Mouse (Mus musculus): Measurements from ENCODE around the gene Elavl4. TPM values are rescaled to one million over a fixed set of nuclear protein-coding genes. Genes with fewer than 3 reads are reported as not detected.

Gene Elavl4
- total and polyA plus RNA-seq, 3 experiments = 0.09 to 0.13 (median 0.12) TPM

GRCm38 (mm10) chr4:110323912-110324311, 27.8 kb downstream of the Elavl4 start:
- peak; percentile 45 for TF ChIP-seq CTCF (IDR thresholded peaks at IDR 0.05)
- no peak for TF ChIP-seq EP300 (IDR thresholded peaks at IDR 0.05; ENCODE audit: insufficient read depth, low read depth, low read length)
- no peaks in the 10 kb centered on the region for H3K27me3 ChIP-seq (ENCODE audit: control insufficient read depth, insufficient read depth, low read length)
- 37% methylated on average over 3 of the region's 3 CpGs for WGBS
- H3K27ac ChIP-seq = no peak overlapping the region
- H3K9ac ChIP-seq (ENCODE audit: low read depth, low read length) = no peak overlapping the region
- no peaks in the 10 kb centered on the region for H3K4me1 ChIP-seq (ENCODE audit: control insufficient read depth, insufficient read depth, low read length)
- intact Hi-C loops (cut with DNase I) = loop anchor here (10.0 kb wide), 1 partner anchor 171 kb away; no protein-coding TSS in a partner anchor
- H3K79me2 ChIP-seq (replicated peaks; ENCODE audit: control insufficient read depth, insufficient read depth, low read length) = no peaks in the 10 kb centered on the region
- no peak overlapping the region for H3K4me3 ChIP-seq
- H3K36me3 ChIP-seq (ENCODE audit: control insufficient read depth, insufficient read depth, low read length) = no peaks in the 10 kb centered on the region
- no peak for DNase-seq

- DNase-seq = no peak
- Histone ChIP-seq H3K27me3 (ENCODE audit: control insufficient read depth, insufficient read depth, low read length) (no peaks in the 10 kb centered on the region), H3K4me3 (no peak overlapping the region), H3K27ac (no peak overlapping the region), H3K36me3 (ENCODE audit: control insufficient read depth, insufficient read depth, low read length) (no peaks in the 10 kb centered on the region), H3K79me2 (replicated peaks; ENCODE audit: control insufficient read depth, insufficient read depth, low read length) (no peaks in the 10 kb centered on the region), H3K9ac (ENCODE audit: low read depth, low read length) (no peak overlapping the region), H3K4me1 (ENCODE audit: control insufficient read depth, insufficient read depth, low read length) (no peaks in the 10 kb centered on the region)
- WGBS = 20% methylated on average over 1 of the region's 1 CpGs
- intact Hi-C loops (cut with DNase I) = no loop called here
- no peak for TF ChIP-seq EP300 (IDR thresholded peaks at IDR 0.05; ENCODE audit: insufficient read depth, low read depth, low read length)
- TF ChIP-seq POLR2A (IDR thresholded peaks at IDR 0.05; ENCODE audit: insufficient read depth, low read depth, low read length) = no peak
- TF ChIP-seq CTCF (IDR thresholded peaks at IDR 0.05) = no peak
Measured at GRCm38 (mm10) chr4:110312126-110312525, 39.6 kb downstream of the Elavl4 start.

GRCm38 (mm10) chr4:110306972-110307371, 44.7 kb downstream of the Elavl4 start:
- Histone ChIP-seq H3K9ac (ENCODE audit: low read depth, low read length) (no peak overlapping the region), H3K36me3 (ENCODE audit: control insufficient read depth, insufficient read depth, low read length) (no peaks in the 10 kb centered on the region), H3K4me1 (ENCODE audit: control insufficient read depth, insufficient read depth, low read length) (no peaks in the 10 kb centered on the region), H3K4me3 (no peak overlapping the region), H3K79me2 (replicated peaks; ENCODE audit: control insufficient read depth, insufficient read depth, low read length) (no peaks in the 10 kb centered on the region), H3K27me3 (ENCODE audit: control insufficient read depth, insufficient read depth, low read length) (no peaks in the 10 kb centered on the region), H3K27ac (no peak overlapping the region)
- TF ChIP-seq EP300 (IDR thresholded peaks at IDR 0.05; ENCODE audit: insufficient read depth, low read depth, low read length) (no peak), CTCF (IDR thresholded peaks at IDR 0.05) (no peak), POLR2A (IDR thresholded peaks at IDR 0.05; ENCODE audit: insufficient read depth, low read depth, low read length) (no peak)
- intact Hi-C loops (cut with DNase I) = no loop called here
- 67% methylated on average over 5 of the region's 5 CpGs for WGBS
- no peak for DNase-seq

- Histone ChIP-seq H3K27me3 (ENCODE audit: control insufficient read depth, insufficient read depth, low read length) (no peaks in the 10 kb centered on the region), H3K4me1 (ENCODE audit: control insufficient read depth, insufficient read depth, low read length) (no peaks in the 10 kb centered on the region), H3K36me3 (ENCODE audit: control insufficient read depth, insufficient read depth, low read length) (no peaks in the 10 kb centered on the region), H3K9ac (ENCODE audit: low read depth, low read length) (no peak overlapping the region), H3K27ac (no peak overlapping the region), H3K4me3 (no peak overlapping the region), H3K79me2 (replicated peaks; ENCODE audit: control insufficient read depth, insufficient read depth, low read length) (no peaks in the 10 kb centered on the region)
- no peak for TF ChIP-seq EP300 (IDR thresholded peaks at IDR 0.05; ENCODE audit: insufficient read depth, low read depth, low read length)
- no peak for TF ChIP-seq CTCF (IDR thresholded peaks at IDR 0.05)
- no peak for TF ChIP-seq POLR2A (IDR thresholded peaks at IDR 0.05; ENCODE audit: insufficient read depth, low read depth, low read length)
- WGBS = 58% methylated on average over 11 of the region's 11 CpGs
- DNase-seq = no peak
- intact Hi-C loops (cut with DNase I) = no loop called here
Measured at GRCm38 (mm10) chr4:110306559-110306958, 45.1 kb downstream of the Elavl4 start.

- Histone ChIP-seq H3K27me3 (ENCODE audit: control insufficient read depth, insufficient read depth, low read length) (no peaks in the 10 kb centered on the region), H3K36me3 (ENCODE audit: control insufficient read depth, insufficient read depth, low read length) (no peaks in the 10 kb centered on the region), H3K79me2 (replicated peaks; ENCODE audit: control insufficient read depth, insufficient read depth, low read length) (no peaks in the 10 kb centered on the region), H3K4me3 (no peak overlapping the region), H3K9ac (ENCODE audit: low read depth, low read length) (no peak overlapping the region), H3K27ac (no peak overlapping the region), H3K4me1 (ENCODE audit: control insufficient read depth, insufficient read depth, low read length) (no peaks in the 10 kb centered on the region)
- DNase-seq = no peak
- 84% methylated on average over 3 of the region's 3 CpGs for WGBS
- TF ChIP-seq EP300 (IDR thresholded peaks at IDR 0.05; ENCODE audit: insufficient read depth, low read depth, low read length) (no peak), POLR2A (IDR thresholded peaks at IDR 0.05; ENCODE audit: insufficient read depth, low read depth, low read length) (no peak), CTCF (IDR thresholded peaks at IDR 0.05) (peak; percentile 34)
- intact Hi-C loops (cut with DNase I) = no loop called here
Measured at GRCm38 (mm10) chr4:110295793-110296192, 55.9 kb downstream of the Elavl4 start.

- no peak for DNase-seq
- H3K4me3 ChIP-seq = no peak overlapping the region
- H3K27me3 ChIP-seq (ENCODE audit: control insufficient read depth, insufficient read depth, low read length) = no peaks in the 10 kb centered on the region
- 70% methylated on average over 5 of the region's 5 CpGs for WGBS
- H3K4me1 ChIP-seq (ENCODE audit: control insufficient read depth, insufficient read depth, low read length) = no peaks in the 10 kb centered on the region
- no peaks in the 10 kb centered on the region for H3K79me2 ChIP-seq (replicated peaks; ENCODE audit: control insufficient read depth, insufficient read depth, low read length)
- TF ChIP-seq POLR2A (IDR thresholded peaks at IDR 0.05; ENCODE audit: insufficient read depth, low read depth, low read length) (no peak), EP300 (IDR thresholded peaks at IDR 0.05; ENCODE audit: insufficient read depth, low read depth, low read length) (no peak), CTCF (IDR thresholded peaks at IDR 0.05) (no peak)
- no peaks in the 10 kb centered on the region for H3K36me3 ChIP-seq (ENCODE audit: control insufficient read depth, insufficient read depth, low read length)
- no peak overlapping the region for H3K27ac ChIP-seq
- intact Hi-C loops (cut with DNase I) = no loop called here
- H3K9ac ChIP-seq (ENCODE audit: low read depth, low read length) = no peak overlapping the region
Measured at GRCm38 (mm10) chr4:110293238-110293637, 58.5 kb downstream of the Elavl4 start.
